Mouse (Mus musculus) MEL (cell line): Measurements from ENCODE around the gene Spen. TPM values are rescaled to one million over a fixed set of nuclear protein-coding genes. Genes with fewer than 3 reads are reported as not detected.

Experiments used
- DNase-seq: peaks from one replicate; pipeline ENCODE4 v3.0.0; 2011; ENCODE audit warnings: low read depth, low spot score
- H3K27ac ChIP-seq: 2 replicates; pipeline ENCODE4 v1.5.1; 2012; ENCODE audit warnings: low read depth, mild to moderate bottlenecking, control low read depth, low read length, moderate library complexity; ENCODE audit not compliant: control insufficient read depth
- H3K27me3 ChIP-seq, 2 experiments: fragments of 150-350 bp in 1 of 2; sonication (generic) in 1 of 2; 2 replicates each; pipeline ENCODE4 v1.6.1; 2012; ENCODE audit warnings: low read length in 2 of 2, mild to moderate bottlenecking in 2 of 2, improper control_type of control experiment in 1 of 2, moderate library complexity in 1 of 2; ENCODE audit not compliant: insufficient read depth in 2 of 2, control insufficient read depth in 1 of 2
- H3K36me3 ChIP-seq, 2 experiments: 2 replicates each; pipeline ENCODE4 v1.6.1; 2012 to 2014; ENCODE audit warnings: low read length in 2 of 2, improper control_type of control experiment in 1 of 2, inconsistent platforms in 1 of 2, mild to moderate bottlenecking in 1 of 2; ENCODE audit not compliant: insufficient read depth in 2 of 2, control insufficient read depth in 1 of 2
- H3K4me1 ChIP-seq, 2 experiments: fragments of 150-350 bp in 1 of 2; sonication (generic) in 1 of 2; 2 replicates each; pipeline ENCODE4 v1.6.1; 2012; ENCODE audit warnings: low read length in 2 of 2, improper control_type of control experiment in 1 of 2, mild to moderate bottlenecking in 1 of 2; ENCODE audit not compliant: insufficient read depth in 2 of 2, control insufficient read depth in 1 of 2
- H3K4me3 ChIP-seq, 2 experiments: fragments of 150-350 bp in 1 of 2; sonication (generic) in 1 of 2; 2 replicates each; pipeline ENCODE4 v1.5.1; 2012; ENCODE audit warnings: low read depth in 2 of 2, low read length in 2 of 2, mild to moderate bottlenecking in 2 of 2, moderate library complexity in 2 of 2, control low read depth in 1 of 2, improper control_type of control experiment in 1 of 2; ENCODE audit not compliant: control insufficient read depth in 1 of 2, insufficient read depth in 1 of 2
- H3K79me2 ChIP-seq: 2 replicates; pipeline ENCODE4 v1.6.1; 2012; ENCODE audit warnings: mild to moderate bottlenecking, low read length, moderate library complexity; ENCODE audit not compliant: control insufficient read depth, poor library complexity, insufficient read depth
- H3K9ac ChIP-seq: 2 replicates; pipeline ENCODE4 v1.6.1; 2012; ENCODE audit warnings: low read depth, mild to moderate bottlenecking, control low read depth, low read length, moderate library complexity; ENCODE audit not compliant: control insufficient read depth, poor library complexity, severe bottlenecking
- H3K9me3 ChIP-seq: fragments of 150-350 bp; sonication (generic); replicated peaks from 2 replicates; pipeline ENCODE4 v1.6.1; 2012; ENCODE audit warnings: mild to moderate bottlenecking, low read length, improper control_type of control experiment, moderate library complexity; ENCODE audit not compliant: insufficient read depth
- BHLHE40 ChIP-seq: IDR thresholded peaks from 2 replicates; pipeline ENCODE4 v1.6.1; 2012; ENCODE audit warnings: low read depth, mild to moderate bottlenecking, inconsistent platforms, low read length, improper control_type of control experiment, borderline replicate concordance
- CTCF ChIP-seq, 3 experiments: IDR thresholded peaks in 2 of 3; conservative IDR thresholded peaks in 1 of 3; 2 replicates each; pipeline ENCODE4 v1.5.1; 2011 to 2012; ENCODE audit warnings: low read length in 3 of 3, low read depth in 2 of 3, mild to moderate bottlenecking in 2 of 3, improper control_type of control experiment in 1 of 3, inconsistent platforms in 1 of 3, mixed read lengths in 1 of 3, moderate library complexity in 1 of 3; ENCODE audit not compliant: control insufficient read depth in 1 of 3, insufficient read depth in 1 of 3, poor library complexity in 1 of 3, severe bottlenecking in 1 of 3
- ETS1 ChIP-seq: IDR thresholded peaks from 2 replicates; pipeline ENCODE4 v1.6.1; 2012; ENCODE audit warnings: low read depth, mild to moderate bottlenecking, inconsistent platforms, low read length, improper control_type of control experiment, moderate library complexity
- JUND ChIP-seq: IDR thresholded peaks from 2 replicates; pipeline ENCODE4 v1.6.1; 2011; ENCODE audit warnings: low read depth, mild to moderate bottlenecking, improper control_type of control experiment, low read length
- KAT2A ChIP-seq: conservative IDR thresholded peaks from 2 replicates; pipeline ENCODE4 v1.6.1; 2012; ENCODE audit warnings: low read depth, low read length, improper control_type of control experiment, inconsistent platforms
- MAX ChIP-seq: IDR thresholded peaks from 2 replicates; pipeline ENCODE4 v1.6.1; 2011; ENCODE audit warnings: low read length, improper control_type of control experiment
- MYB ChIP-seq: IDR thresholded peaks from 2 replicates; pipeline ENCODE4 v1.6.1; 2011; ENCODE audit warnings: mild to moderate bottlenecking, low read depth, low read length, improper control_type of control experiment
- MYC ChIP-seq: IDR thresholded peaks from 2 replicates; pipeline ENCODE4 v1.6.1; 2011; ENCODE audit warnings: low read depth, mild to moderate bottlenecking, low read length, improper control_type of control experiment, moderate library complexity
- NELFE ChIP-seq: IDR thresholded peaks from 2 replicates; pipeline ENCODE4 v1.6.1; 2011; ENCODE audit warnings: low read depth, low read length, improper control_type of control experiment
- POLR2AphosphoS5 ChIP-seq: IDR thresholded peaks from 2 replicates; pipeline ENCODE4 v1.6.1; 2012; ENCODE audit warnings: low read depth, borderline replicate concordance, mild to moderate bottlenecking, inconsistent platforms, low read length, moderate library complexity, mixed read lengths
- TBP ChIP-seq: IDR thresholded peaks from 2 replicates; pipeline ENCODE4 v1.8.0; 2011; ENCODE audit warnings: low read depth, low read length, improper control_type of control experiment
- UBTF ChIP-seq: IDR thresholded peaks from 2 replicates; pipeline ENCODE4 v1.6.1; 2012; ENCODE audit warnings: low read depth, mild to moderate bottlenecking, inconsistent platforms, low read length, improper control_type of control experiment, moderate library complexity, borderline replicate concordance; ENCODE audit not compliant: insufficient read depth
- ZMIZ1 ChIP-seq: IDR thresholded peaks from 2 replicates; pipeline ENCODE4 v1.6.1; 2012; ENCODE audit warnings: low read depth, mild to moderate bottlenecking, inconsistent platforms, low read length, improper control_type of control experiment, moderate library complexity
- ZNF384 ChIP-seq: IDR thresholded peaks from 2 replicates; pipeline ENCODE4 v1.6.1; 2012; ENCODE audit warnings: low read depth, mild to moderate bottlenecking, inconsistent platforms, low read length, improper control_type of control experiment
- polyA plus RNA-seq, 2 experiments: library from polyadenylated mRNA; stranded (reverse) in 1 of 2; unstranded in 1 of 2; fragments of >175 nt in 1 of 2; fragments of >200 nt in 1 of 2; gene quantifications; 2 replicates each; pipeline versions ENCODE4 v1.2.1 to v1.2.4; 2012; ENCODE audit warnings: low replicate concordance in 2 of 2, low read depth in 1 of 2; ENCODE audit not compliant: insufficient read length in 2 of 2, insufficient read depth in 1 of 2, missing spikeins in 1 of 2
- total RNA-seq: library from RNA; depleted of rRNA; stranded (reverse); fragments of 300-350 nt; gene quantifications from 2 replicates; pipeline ENCODE4 v1.2.3, GENCODE M21; 2012

Gene Spen
- total and polyA plus RNA-seq, 3 experiments, result 11.9 to 102 (median 46.9) TPM

DNA sequence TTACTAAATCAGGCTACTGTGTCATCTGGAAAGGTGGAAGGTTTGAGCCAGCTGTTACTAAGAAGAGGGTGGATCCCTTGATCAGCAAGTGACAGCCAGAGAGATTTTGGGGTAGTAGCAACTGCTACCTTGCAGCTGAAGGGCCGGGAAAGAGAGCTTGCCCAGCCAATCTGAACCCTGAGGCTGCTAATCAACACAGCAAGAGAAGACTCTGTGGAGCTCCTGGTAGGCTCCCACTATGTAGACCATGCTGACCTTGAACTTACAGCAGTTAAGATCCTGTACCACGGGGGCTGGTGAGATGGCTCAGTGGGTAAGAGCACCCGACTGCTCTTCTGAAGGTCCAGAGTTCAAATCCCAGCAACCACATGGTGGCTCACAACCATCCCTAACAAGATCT lies 26.3 kb upstream of the Spen start:
- 0 out of 6 replicates have a peak, but pooled peaks of 1 of the 3 experiments have one; percentile 0 for TF ChIP-seq CTCF (IDR thresholded peaks at IDR 0.05 in 2 of 3, conservative IDR thresholded peaks at IDR 0.05 in 1 of 3; ENCODE audit: control insufficient read depth in 1 of 3, insufficient read depth in 1 of 3, low read depth in 2 of 3, low read length in 3 of 3, poor library complexity in 1 of 3, severe bottlenecking in 1 of 3)
- TF ChIP-seq ETS1, result no peak
- TF ChIP-seq ZMIZ1, result no peak
- TF ChIP-seq TBP, result peak; percentile 86
- TF ChIP-seq, all 39 proteins: peak for 2
- H3K36me3 ChIP-seq, result peaks cover 0 to 4% of the 10 kb centered on the region in 2 experiments; a peak in 1 of 4 replicates
- H3K4me1 ChIP-seq, result peaks cover 0 to 9% of the 10 kb centered on the region in 2 experiments; a peak in 1 of 4 replicates
- peaks cover 0 to 5% of the 10 kb centered on the region in 2 experiments; a peak in 3 of 4 replicates for H3K27me3 ChIP-seq
- H3K4me3 ChIP-seq, result no peak overlapping the region
- peaks cover under 1% of the 10 kb centered on the region; the same call in 1 of the 2 replicates for H3K79me2 ChIP-seq
- H3K27ac ChIP-seq, result no peak overlapping the region
- H3K9ac ChIP-seq, result no peak overlapping the region
- DNase-seq, result no peak
- no peaks in the 10 kb centered on the region for H3K9me3 ChIP-seq

DNA sequence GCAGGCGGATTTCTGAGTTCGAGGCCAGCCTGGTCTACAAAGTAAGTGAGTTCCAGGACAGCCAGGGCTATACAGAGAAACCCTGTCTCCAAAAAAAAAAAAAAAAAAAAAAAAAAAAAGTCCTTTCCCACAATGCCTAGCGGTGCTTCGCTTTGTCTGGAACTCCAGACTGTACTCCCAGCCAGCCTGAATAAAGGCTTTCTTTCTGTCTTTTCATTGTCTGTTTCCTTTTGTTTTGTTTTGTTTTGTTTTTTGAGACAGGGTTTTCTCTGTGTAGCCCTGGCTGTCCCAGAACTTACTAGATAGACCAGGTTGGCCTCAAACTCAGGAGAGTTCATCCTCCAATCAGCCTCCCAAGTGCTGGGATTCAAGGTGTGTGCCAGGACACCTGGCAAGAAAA lies 25.8 kb upstream of the Spen start:
- Histone ChIP-seq H3K79me2 (peaks cover 2% of the 10 kb centered on the region; the same call in 1 of the 2 replicates), H3K4me3 (no peak overlapping the region), H3K27me3 (peaks cover 0 to 5% of the 10 kb centered on the region in 2 experiments; a peak in 2 of 4 replicates), H3K36me3 (peaks cover 0 to 4% of the 10 kb centered on the region in 2 experiments; a peak in 1 of 4 replicates), H3K9ac (no peak overlapping the region), H3K4me1 (peaks cover 0 to 9% of the 10 kb centered on the region in 2 experiments; a peak in 1 of 4 replicates), H3K9me3 (no peaks in the 10 kb centered on the region), H3K27ac (no peak overlapping the region)
- peak; percentile 68 for TF ChIP-seq ZNF384
- TF ChIP-seq KAT2A, result no peak
- TF ChIP-seq NELFE, result no peak
- TF ChIP-seq BHLHE40, result no peak
- DNase-seq, result no peak

DNA sequence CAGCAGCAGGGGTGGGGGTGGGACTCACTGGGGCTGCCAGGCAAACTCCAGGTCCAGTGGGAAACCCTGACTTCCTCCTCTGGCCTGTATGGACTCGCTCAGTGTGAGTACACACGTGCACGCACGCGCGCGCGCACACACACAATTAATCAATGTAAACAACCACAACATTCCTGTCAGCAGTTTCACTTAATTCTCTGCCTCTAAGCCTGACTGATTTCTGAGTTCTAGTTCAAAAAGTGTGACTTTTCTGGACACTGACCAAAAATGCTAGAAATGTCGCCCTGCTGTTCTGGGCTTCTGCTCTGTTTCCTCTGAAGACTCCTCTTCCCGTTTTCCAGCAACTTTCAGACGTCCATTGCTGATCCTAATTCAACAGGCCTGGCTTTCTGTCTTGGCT lies 23.9 kb upstream of the Spen start:
- DNase-seq, result no peak
- H3K79me2 ChIP-seq, result peaks cover 2% of the 10 kb centered on the region; the same call in 1 of the 2 replicates
- H3K4me1 ChIP-seq, result peaks cover 5 to 16% of the 10 kb centered on the region in 2 experiments; a peak in 3 of 4 replicates
- no peak overlapping the region for H3K9ac ChIP-seq
- H3K27me3 ChIP-seq, result peaks cover 0 to 2% of the 10 kb centered on the region in 2 experiments; a peak in 1 of 4 replicates
- H3K27ac ChIP-seq, result no peak overlapping the region
- no peak overlapping the region for H3K4me3 ChIP-seq
- H3K9me3 ChIP-seq, result no peaks in the 10 kb centered on the region
- peaks cover 0 to 7% of the 10 kb centered on the region in 2 experiments; a peak in 1 of 4 replicates for H3K36me3 ChIP-seq
- TF ChIP-seq MAX, result no peak
- TF ChIP-seq UBTF, result no peak
- TF ChIP-seq MYB, result no peak
- TF ChIP-seq JUND, result no peak
- no peak for TF ChIP-seq MYC
- TF ChIP-seq POLR2AphosphoS5, result no peak
